ENCODE assay signal across 20 mouse cellular contexts in genomic region chr14:55819845-55820405, GRCm38 (mm10). TPM values are rescaled to one million over a fixed set of nuclear protein-coding genes. Genes with fewer than 3 reads are reported as not detected.
DNase-seq lines count a peak whose midpoint lies in the region; ATAC-seq and TF ChIP-seq lines count a peak whose summit lies in the region.
"Had no signal": no experiment of that assay in that cellular context is flagged by ENCODE, and none has a peak within 500 bp of the region (broad histone marks: within the 10 kb centered on the region; RNA-seq: fewer than 3 reads in every experiment).

No protein-coding gene starts in this region.

- TF ChIP-seq EP300 in lung, postnatal 0 days (IDR thresholded peaks at IDR 0.05): no peak
- TF ChIP-seq EP300 in MEL (IDR thresholded peaks at IDR 0.05; ENCODE audit: low read depth in 1 of 2, low read length in 2 of 2): no peak

- H3K4me1 ChIP-seq in heart, embryonic 12.5 days (replicated peaks): peaks cover 18% of the 10 kb centered on the region
- H3K4me1 ChIP-seq in lung, postnatal 0 days (ENCODE audit: insufficient read depth, low read depth, low read length): no peaks in the 10 kb centered on the region
- H3K4me1 ChIP-seq in MEL (ENCODE audit: control insufficient read depth in 1 of 2, insufficient read depth in 2 of 2, low read length in 2 of 2): peaks cover 0 to 4% of the 10 kb centered on the region in 2 experiments; a peak in 1 of 4 replicates

- TF ChIP-seq RAD21 in MEL (IDR thresholded peaks at IDR 0.05; ENCODE audit: low read depth, low read length): no peak

- no peaks in the 10 kb centered on the region for H3K27me3 ChIP-seq in heart, embryonic 12.5 days (replicated peaks)
- H3K27me3 ChIP-seq in lung, postnatal 0 days (replicated peaks; ENCODE audit: insufficient read depth, low read length): no peaks in the 10 kb centered on the region
- no peaks in the 10 kb centered on the region; a peak in 3 of 4 replicates for H3K27me3 ChIP-seq in MEL (ENCODE audit: control insufficient read depth in 1 of 2, insufficient read depth in 2 of 2, low read length in 2 of 2)
- H3K27me3 ChIP-seq: heart, embryonic 15.5 days; intestine, embryonic 15.5 days had no signal

- no peak overlapping the region for H3K27ac ChIP-seq in heart, embryonic 12.5 days (ENCODE audit: poor library complexity, severe bottlenecking)
- no peak overlapping the region for H3K27ac ChIP-seq in lung, postnatal 0 days (ENCODE audit: low read length)
- H3K27ac ChIP-seq in MEL (ENCODE audit: control insufficient read depth, low read depth, low read length): no peak overlapping the region
- H3K27ac ChIP-seq: heart, embryonic 15.5 days; hindbrain, embryonic 14.5 days; intestine, embryonic 15.5 days had no signal

- TF ChIP-seq CTCF in lung, postnatal 0 days (IDR thresholded peaks at IDR 0.05): no peak
- TF ChIP-seq CTCF in MEL (IDR thresholded peaks at IDR 0.05 in 2 of 3, conservative IDR thresholded peaks at IDR 0.05 in 1 of 3; ENCODE audit: control insufficient read depth in 1 of 3, insufficient read depth in 1 of 3, low read depth in 2 of 3, low read length in 3 of 3, poor library complexity in 1 of 3, severe bottlenecking in 1 of 3): no peak

- no peak for TF ChIP-seq POLR2A in MEL (IDR thresholded peaks at IDR 0.05; ENCODE audit: control insufficient read depth in 1 of 2, insufficient read depth in 1 of 2, low read depth in 1 of 2, low read length in 2 of 2, poor library complexity in 1 of 2)

- no peaks in the 10 kb centered on the region for H3K36me3 ChIP-seq in heart, embryonic 12.5 days
- H3K36me3 ChIP-seq in lung, postnatal 0 days (ENCODE audit: insufficient read depth, low read length): no peaks in the 10 kb centered on the region
- peaks cover 0 to 4% of the 10 kb centered on the region in 2 experiments; a peak in 2 of 4 replicates for H3K36me3 ChIP-seq in MEL (ENCODE audit: control insufficient read depth in 1 of 2, insufficient read depth in 2 of 2, low read length in 2 of 2)
- H3K36me3 ChIP-seq: G1E; heart, embryonic 15.5 days; intestine, embryonic 15.5 days had no signal

- peak; percentile 4 for DNase-seq in heart, postnatal 4 days
- peak; percentile 1 for DNase-seq in lung, postnatal 10 days
- DNase-seq in lung, postnatal 0 days (ENCODE audit: low spot score): no peak
- DNase-seq in 416B (ENCODE audit: low read depth): peak; percentile 32
- peak; percentile 36 for DNase-seq in MEL (ENCODE audit: low read depth, low spot score)
- DNase-seq: adrenal gland, adult 2 months; layer of hippocampus, postnatal 36 days; left cerebral cortex, postnatal 4 days; lung, embryonic 14.5 days; retina, postnatal 1 day had no signal

- no peak for ATAC-seq in heart, embryonic 12.5 days (ENCODE audit: insufficient number of reproducible peaks, low FRiP score)
- ATAC-seq in lung, postnatal 0 days: no peak
- ATAC-seq in megakaryocyte progenitor cell, adult 5-6 weeks (replicated peaks; ENCODE audit: poor library complexity): no peak
- ATAC-seq: CD4-positive, CD25-positive, alpha-beta regulatory T cell, adult 4 months; intestine, embryonic 15.5 days; midbrain, embryonic 16.5 days had no signal

- H3K4me2 ChIP-seq in heart, embryonic 12.5 days: no peak overlapping the region
- H3K4me2 ChIP-seq in lung, postnatal 0 days (replicated peaks; ENCODE audit: low read depth, low read length): no peak overlapping the region
- H3K4me2 ChIP-seq: heart, embryonic 15.5 days; hindbrain, embryonic 14.5 days; intestine, embryonic 15.5 days; lung, embryonic 14.5 days had no signal

- 64% methylated on average over 7 of the region's 7 CpGs for WGBS in heart, embryonic 12.5 days
- WGBS in lung, postnatal 0 days: 77% methylated on average over 7 of the region's 7 CpGs

- H3K9me3 ChIP-seq in heart, embryonic 12.5 days (replicated peaks): no peaks in the 10 kb centered on the region
- H3K9me3 ChIP-seq in lung, postnatal 0 days (ENCODE audit: low read length): no peaks in the 10 kb centered on the region
- H3K9me3 ChIP-seq in MEL (replicated peaks; ENCODE audit: insufficient read depth, low read length): no peaks in the 10 kb centered on the region
- H3K9me3 ChIP-seq: G1E; heart, embryonic 15.5 days; intestine, embryonic 15.5 days had no signal

- no peak overlapping the region for H3K9ac ChIP-seq in heart, embryonic 12.5 days
- no peak overlapping the region for H3K9ac ChIP-seq in lung, postnatal 0 days (replicated peaks; ENCODE audit: low read depth)
- no peak overlapping the region for H3K9ac ChIP-seq in MEL (ENCODE audit: control insufficient read depth, low read depth, low read length, poor library complexity, severe bottlenecking)
- H3K9ac ChIP-seq: heart, embryonic 15.5 days; hindbrain, embryonic 14.5 days; intestine, embryonic 15.5 days; lung, embryonic 14.5 days had no signal

- H3K79me2 ChIP-seq in MEL (ENCODE audit: control insufficient read depth, insufficient read depth, low read length, poor library complexity): no peaks in the 10 kb centered on the region; the same call in 1 of the 2 replicates

- H3K4me3 ChIP-seq in heart, embryonic 12.5 days: no peak overlapping the region
- no peak overlapping the region for H3K4me3 ChIP-seq in lung, postnatal 0 days (ENCODE audit: low read depth, low read length)
- no peak overlapping the region for H3K4me3 ChIP-seq in MEL (ENCODE audit: control insufficient read depth in 1 of 2, insufficient read depth in 1 of 2, low read depth in 2 of 2, low read length in 2 of 2)
- H3K4me3 ChIP-seq: heart, embryonic 15.5 days; intestine, embryonic 15.5 days had no signal

TF ChIP-seq in MEL, 35 proteins besides CTCF, POLR2A, EP300 and RAD21:
- TF ChIP-seq MXI1 (IDR thresholded peaks at IDR 0.05; ENCODE audit: low read depth, low read length) (no peak), USF1 (IDR thresholded peaks at IDR 0.05; ENCODE audit: low read depth, low read length) (peak; percentile 52; the same call in 1 of the 2 replicates), CHD1 (IDR thresholded peaks at IDR 0.05; ENCODE audit: low read depth, low read length) (no peak), POLR2AphosphoS5 (IDR thresholded peaks at IDR 0.05; ENCODE audit: borderline replicate concordance, low read depth, low read length) (no peak)
TF ChIP-seq in MEL: peak in this region for 1.

RNA-seq across cellular contexts. Expression of gene Nfatc4, which starts 3.0 kb away (rescaled TPM):
- total RNA-seq in heart, postnatal 4 days (2021): 10 to 100 TPM; 12.7 to 13.3 TPM
- polyA plus RNA-seq in heart, embryonic 12.5 days (2016; fragmentation: Nextera tagmentation; extraction: Ambion mirVana): 17.5 and 18.6 TPM in 2 replicates
- 17.1 and 18.1 TPM in 2 replicates for polyA plus RNA-seq in lung, postnatal 0 days (2015; fragmentation: Nextera tagmentation; extraction: Ambion mirVana)
- 0.20 and 0.27 TPM in 2 replicates for total RNA-seq in MEL (2012; rRNA removed)
- polyA plus RNA-seq in MEL (2012; ENCODE audit: insufficient read depth in 1 of 2, insufficient read length in 2 of 2, low read depth in 1 of 2, low replicate concordance in 2 of 2, missing spikeins in 1 of 2): under 1 TPM in 1 of 2 experiments, not detected in 1; 0.71 TPM
- total RNA-seq in megakaryocyte progenitor cell, adult 5-6 weeks (2015): not detected in 2 replicates
- total RNA-seq in megakaryocyte progenitor cell, adult 5-6 weeks (2017): not detected in 2 replicates
- total RNA-seq: megakaryocyte, adult 5-6 weeks had no signal
- polyA plus RNA-seq: CD4-positive, CD25-positive, alpha-beta regulatory T cell, adult 4 months; G1E had no signal

RNA-seq across cellular contexts. Expression of gene Ripk3, which starts 31.3 kb away (rescaled TPM):
- total RNA-seq in heart, postnatal 4 days (2021): 10 to 100 TPM; 10.6 to 14.0 TPM
- polyA plus RNA-seq in heart, embryonic 12.5 days (2016; fragmentation: Nextera tagmentation; extraction: Ambion mirVana): 19.7 and 20.3 TPM in 2 replicates
- polyA plus RNA-seq in lung, postnatal 0 days (2015; fragmentation: Nextera tagmentation; extraction: Ambion mirVana): 16.2 and 24.2 TPM in 2 replicates
- 67.1 and 77.4 TPM in 2 replicates for total RNA-seq in MEL (2012; rRNA removed)
- 100 to 1,000 TPM; 123 to 124 TPM for polyA plus RNA-seq in MEL (2012; ENCODE audit: insufficient read depth in 1 of 2, insufficient read length in 2 of 2, low read depth in 1 of 2, low replicate concordance in 2 of 2, missing spikeins in 1 of 2)
- 116 and 152 TPM in 2 replicates for total RNA-seq in megakaryocyte progenitor cell, adult 5-6 weeks (2015)
- total RNA-seq in megakaryocyte progenitor cell, adult 5-6 weeks (2017): 25.3 and 49.9 TPM in 2 replicates

RNA-seq across cellular contexts. Expression of gene Nynrin, which starts 33.9 kb away (rescaled TPM):
- 10 to 100 TPM; 36.0 to 36.3 TPM for total RNA-seq in heart, postnatal 4 days (2021)
- 33.3 and 38.2 TPM in 2 replicates for polyA plus RNA-seq in heart, embryonic 12.5 days (2016; fragmentation: Nextera tagmentation; extraction: Ambion mirVana)
- 4.2 and 4.7 TPM in 2 replicates for polyA plus RNA-seq in lung, postnatal 0 days (2015; fragmentation: Nextera tagmentation; extraction: Ambion mirVana)
- not detected in 2 replicates for total RNA-seq in MEL (2012; rRNA removed)
- polyA plus RNA-seq in MEL (2012; ENCODE audit: insufficient read depth in 1 of 2, insufficient read length in 2 of 2, low read depth in 1 of 2, low replicate concordance in 2 of 2, missing spikeins in 1 of 2): not detected
- total RNA-seq in megakaryocyte progenitor cell, adult 5-6 weeks (2015): 2.8 and 3.9 TPM in 2 replicates
- total RNA-seq in megakaryocyte progenitor cell, adult 5-6 weeks (2017): 1.9 and 2.7 TPM in 2 replicates

RNA-seq across cellular contexts. Expression of gene Adcy4, which starts 36.0 kb away (rescaled TPM):
- 10 to 100 TPM; 18.9 to 22.3 TPM for total RNA-seq in heart, postnatal 4 days (2021)
- polyA plus RNA-seq in heart, embryonic 12.5 days (2016; fragmentation: Nextera tagmentation; extraction: Ambion mirVana): 24.4 and 26.2 TPM in 2 replicates
- polyA plus RNA-seq in lung, postnatal 0 days (2015; fragmentation: Nextera tagmentation; extraction: Ambion mirVana): 29.3 and 33.3 TPM in 2 replicates
- 0.19 and 0.29 TPM in 2 replicates for total RNA-seq in MEL (2012; rRNA removed)
- under 1 TPM in 1 of 2 experiments, not detected in 1; 0.35 TPM for polyA plus RNA-seq in MEL (2012; ENCODE audit: insufficient read depth in 1 of 2, insufficient read length in 2 of 2, low read depth in 1 of 2, low replicate concordance in 2 of 2, missing spikeins in 1 of 2)
- total RNA-seq in megakaryocyte progenitor cell, adult 5-6 weeks (2015): 0.05 TPM in 1 of 2 replicates, not detected in the other
- not detected in 2 replicates for total RNA-seq in megakaryocyte progenitor cell, adult 5-6 weeks (2017)

RNA-seq across cellular contexts. Expression of gene Ltb4r1, which starts 54.2 kb away (rescaled TPM):
- under 1 TPM; 0.50 TPM for total RNA-seq in heart, postnatal 4 days (2021)
- polyA plus RNA-seq in heart, embryonic 12.5 days (2016; fragmentation: Nextera tagmentation; extraction: Ambion mirVana): 0.49 and 0.76 TPM in 2 replicates
- 4.1 and 4.6 TPM in 2 replicates for polyA plus RNA-seq in lung, postnatal 0 days (2015; fragmentation: Nextera tagmentation; extraction: Ambion mirVana)
- total RNA-seq in MEL (2012; rRNA removed): 0.35 and 0.65 TPM in 2 replicates
- 1 to 10 TPM in 1 of 2 experiments, not detected in 1; 1.5 TPM for polyA plus RNA-seq in MEL (2012; ENCODE audit: insufficient read depth in 1 of 2, insufficient read length in 2 of 2, low read depth in 1 of 2, low replicate concordance in 2 of 2, missing spikeins in 1 of 2)
- 18.5 and 19.9 TPM in 2 replicates for total RNA-seq in megakaryocyte progenitor cell, adult 5-6 weeks (2015)
- total RNA-seq in megakaryocyte progenitor cell, adult 5-6 weeks (2017): 31.4 and 42.4 TPM in 2 replicates
- total RNA-seq: layer of hippocampus, postnatal 36 days had no signal
- polyA plus RNA-seq: forebrain, embryonic 11.5 days; hindbrain, embryonic 14.5 days had no signal

Comparison
In these comparisons a context has a peak if more than half of its experiments do, and no peak if none do; other contexts are left out.
1. RNA of gene Nfatc4, which starts 3.0 kb away (total RNA-seq): 12.7 to 13.3 TPM in heart, postnatal 4 days; 0.20 to 0.27 TPM in MEL and not detected in megakaryocyte progenitor cell, adult 5-6 weeks; every median in the first group is over 10 times any median in the second.
2. RNA of gene Nynrin, which starts 33.9 kb away (total RNA-seq): 36.0 to 36.3 TPM in heart, postnatal 4 days; 1.9 to 3.9 TPM in megakaryocyte progenitor cell, adult 5-6 weeks and not detected in MEL; every median in the first group is over 4 times any median in the second.